Mouse (Mus musculus) testis, postnatal 10 days (tissue): Measurements from ENCODE around the gene Plch2.
"Not testable (repeated sequence)": the region's sequence is repeated elsewhere in the genome, so short reads cannot be mapped to it uniquely, and the experiment has no call there.

Source experiments
- DNase-seq: peaks from one replicate; pipeline ENCODE4 v3.0.0; 2021; ENCODE audit warnings: low spot score

Plch2 gene

DNA sequence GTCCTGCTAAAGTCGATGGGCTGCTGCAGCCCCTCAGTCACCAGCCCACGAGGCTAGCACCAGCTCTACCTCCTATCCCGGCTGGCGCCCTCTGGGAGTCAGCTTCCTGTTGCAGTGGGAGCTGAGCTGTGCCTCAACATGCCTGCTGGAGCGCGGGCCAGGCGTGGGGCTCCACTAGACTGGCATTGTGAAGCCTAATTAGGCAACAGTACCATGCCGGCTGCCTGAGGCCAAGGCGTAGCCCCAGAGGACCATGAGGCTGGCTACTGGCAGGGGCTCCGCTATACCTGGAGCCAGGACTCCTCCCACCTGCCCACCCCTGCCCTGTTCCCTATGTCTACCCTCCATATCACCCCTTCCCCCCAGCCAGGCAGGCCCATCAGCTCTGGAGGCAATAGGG lies at the start of gene Plch2:
Gene Plch2, minus strand, starts transcription at position 61 of the 400 bp plus-strand sequence.
- no peak for DNase-seq

DNA sequence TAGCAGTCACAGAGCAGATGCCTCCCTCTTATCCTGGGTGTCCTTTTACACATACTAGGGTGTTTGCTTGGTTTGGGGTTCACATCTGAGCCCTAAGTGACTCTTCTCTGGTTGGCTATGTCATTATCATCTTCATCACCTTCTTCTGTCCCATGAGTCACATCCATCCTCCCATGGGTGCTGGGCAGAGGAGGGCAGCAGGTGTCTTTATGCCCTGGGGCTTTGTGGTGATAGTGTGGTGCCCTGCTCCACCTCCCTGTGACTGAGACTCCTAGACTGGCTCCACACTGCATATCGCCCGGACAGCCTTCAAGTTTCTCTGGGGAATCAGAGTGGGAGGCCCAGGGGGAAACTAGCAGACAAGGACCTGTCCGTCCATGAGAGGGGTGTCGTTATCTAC lies 42.0 kb upstream of the Plch2 start:
- DNase-seq, result no peak

DNA sequence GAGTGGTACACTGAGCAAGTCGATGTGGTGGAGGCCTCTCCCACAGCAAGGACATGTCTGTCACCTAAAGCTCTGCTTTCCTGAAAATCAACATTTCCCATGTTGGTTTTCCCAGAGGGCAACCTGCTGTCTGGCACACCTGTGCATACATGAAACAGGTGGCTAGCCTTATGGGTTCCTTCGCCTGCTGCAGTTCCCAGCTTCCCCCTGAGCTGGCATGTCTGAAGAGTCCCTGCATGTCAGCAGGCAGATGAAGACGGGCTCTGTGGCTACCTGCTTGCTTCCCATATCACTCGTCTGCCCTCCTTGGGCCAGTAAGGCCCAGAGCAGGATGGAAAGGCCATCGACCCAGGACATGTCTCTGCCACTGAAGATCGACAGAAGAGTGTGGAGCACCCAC lies 40.9 kb upstream of the Plch2 start:
- no peak for DNase-seq

DNA sequence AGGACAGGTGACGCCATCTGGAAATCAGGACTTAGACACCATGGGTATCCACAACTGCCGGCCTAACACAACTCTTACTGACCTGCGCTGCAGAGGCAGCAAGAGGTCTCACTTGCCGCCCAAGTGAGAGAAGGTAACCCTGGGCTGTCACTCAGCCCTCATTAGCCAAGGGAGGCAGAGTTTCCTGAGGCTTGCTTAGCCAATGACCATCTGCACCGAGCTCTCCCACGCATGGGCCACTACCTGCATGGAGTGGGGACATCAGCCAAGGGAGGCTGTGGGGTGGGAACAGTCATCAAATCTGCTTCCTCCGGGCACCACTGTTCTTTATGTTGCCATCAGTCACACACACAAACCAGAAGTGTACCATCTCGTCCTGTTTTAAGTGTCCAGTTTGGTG lies 39.4 kb upstream of the Plch2 start:
- no peak for DNase-seq

DNA sequence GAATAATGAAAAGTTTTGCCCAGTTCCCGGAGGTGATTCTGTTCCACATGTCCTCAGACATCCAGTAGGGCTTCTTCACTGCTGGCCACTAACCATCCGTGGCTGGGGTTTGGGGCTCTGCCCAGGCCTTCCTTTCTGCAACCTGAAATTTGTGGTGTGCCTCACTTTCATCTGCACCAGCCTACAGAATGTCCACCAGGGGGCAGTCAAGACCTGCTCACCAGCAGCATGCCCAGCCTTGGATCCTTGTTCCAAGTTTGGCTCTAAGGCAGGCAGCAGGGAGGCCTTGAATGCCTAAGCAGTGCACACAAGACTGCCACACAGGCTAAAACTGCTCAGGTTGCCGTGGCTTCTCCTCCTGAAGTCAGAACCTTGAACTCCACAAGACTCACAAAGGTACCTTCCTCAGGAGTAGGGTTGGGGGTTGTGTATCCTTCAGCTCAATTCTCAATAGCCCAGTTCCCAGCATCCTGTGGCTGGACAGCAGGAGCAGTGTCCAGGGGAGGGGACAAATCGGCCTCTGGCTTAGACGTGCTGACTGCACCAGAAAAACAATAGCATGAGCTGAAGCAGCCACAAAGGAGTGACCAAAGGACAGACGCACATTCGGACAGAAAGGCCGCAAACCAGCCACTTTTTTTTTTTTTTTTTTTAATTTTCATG lies 38.8 kb upstream of the Plch2 start:
- peak; percentile 91 for DNase-seq

DNA sequence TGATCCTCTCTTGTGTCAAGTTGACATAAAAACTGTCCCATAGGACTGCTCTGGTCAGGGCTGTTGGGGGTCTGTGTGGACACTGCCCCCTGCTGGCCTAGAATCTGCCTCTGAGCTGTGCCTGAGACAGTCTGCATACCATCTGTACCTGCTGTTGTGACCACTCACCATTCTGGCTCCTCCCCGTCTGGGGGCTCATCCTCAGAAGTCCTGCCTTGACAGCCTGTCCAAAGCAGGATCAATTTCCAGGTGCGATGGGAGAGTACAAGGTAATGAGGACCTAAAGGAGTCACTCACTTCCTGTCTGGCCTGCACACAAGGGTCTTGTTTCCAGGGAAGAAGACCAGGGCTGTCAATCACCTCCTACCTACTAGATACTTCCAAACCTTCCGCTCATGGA lies 38.0 kb upstream of the Plch2 start:
- DNase-seq, result peak; percentile 72

DNA sequence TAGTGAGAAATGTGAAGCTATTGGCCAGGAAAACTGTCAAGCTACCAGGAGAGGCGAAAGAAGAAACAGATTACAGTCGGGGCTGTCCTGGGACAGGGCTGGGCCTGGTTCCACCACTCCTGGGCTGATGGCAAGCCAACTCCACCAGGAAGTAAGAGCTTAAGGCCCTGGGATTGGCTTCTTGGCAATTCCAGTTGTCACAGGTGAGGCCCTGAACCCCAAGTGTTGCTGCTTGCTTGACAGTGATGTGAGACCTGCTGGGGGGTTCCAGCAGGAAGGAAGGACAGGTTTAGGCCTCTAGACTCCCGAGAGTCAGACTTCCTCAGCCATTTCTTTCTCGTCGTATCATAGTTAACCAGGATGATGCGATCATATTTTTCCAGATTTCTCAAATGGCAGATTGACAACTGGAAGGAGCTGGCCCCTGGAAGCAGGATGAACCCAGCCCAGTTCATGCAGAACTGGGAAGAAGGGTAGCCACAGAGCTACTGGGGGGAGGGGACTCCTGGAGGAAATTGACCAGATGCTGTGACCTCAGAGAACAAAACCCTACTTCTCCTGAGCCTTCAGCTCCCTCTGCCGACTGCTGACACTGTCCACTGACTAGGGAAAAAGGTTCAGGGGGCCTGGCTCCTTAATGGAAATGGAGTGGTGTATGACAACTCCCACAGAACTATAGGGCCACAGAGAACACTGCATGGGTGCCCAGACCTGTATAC lies 37.0 kb upstream of the Plch2 start:
- DNase-seq, result no peak

DNA sequence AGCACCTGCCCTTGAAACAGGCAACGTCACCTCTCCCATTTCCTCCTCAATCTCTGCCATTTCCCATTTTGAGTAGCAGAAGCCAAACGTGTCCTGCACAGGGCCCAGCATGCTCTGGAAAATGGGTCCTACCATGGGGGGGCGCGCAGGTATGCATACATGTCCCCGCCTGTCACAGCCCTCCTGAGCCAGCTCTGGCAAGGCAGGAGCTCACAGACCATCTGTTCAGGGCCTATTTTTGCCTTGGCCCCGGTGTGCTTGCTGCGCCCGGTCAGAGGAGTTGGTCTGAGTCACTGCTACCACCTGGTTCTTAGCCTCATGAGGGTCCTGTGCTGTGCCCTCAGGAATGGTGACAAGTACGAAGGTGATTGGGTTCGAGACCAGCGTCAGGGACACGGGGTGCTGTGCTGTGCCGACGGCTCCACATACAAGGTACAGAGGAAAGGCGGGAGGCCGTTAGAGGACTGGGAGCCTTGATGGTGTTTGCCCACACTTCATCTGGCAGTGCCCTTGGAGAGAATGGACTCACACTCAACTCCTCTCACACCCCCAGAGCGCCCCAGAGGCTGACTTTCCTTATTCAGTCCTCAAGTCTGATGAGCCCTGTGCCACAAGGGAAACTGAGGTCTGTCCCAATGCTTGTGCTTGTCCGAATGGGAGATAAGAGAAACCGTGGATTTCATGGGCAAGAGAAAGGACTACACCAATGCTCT lies 36.3 kb upstream of the Plch2 start:
- no peak for DNase-seq

DNA sequence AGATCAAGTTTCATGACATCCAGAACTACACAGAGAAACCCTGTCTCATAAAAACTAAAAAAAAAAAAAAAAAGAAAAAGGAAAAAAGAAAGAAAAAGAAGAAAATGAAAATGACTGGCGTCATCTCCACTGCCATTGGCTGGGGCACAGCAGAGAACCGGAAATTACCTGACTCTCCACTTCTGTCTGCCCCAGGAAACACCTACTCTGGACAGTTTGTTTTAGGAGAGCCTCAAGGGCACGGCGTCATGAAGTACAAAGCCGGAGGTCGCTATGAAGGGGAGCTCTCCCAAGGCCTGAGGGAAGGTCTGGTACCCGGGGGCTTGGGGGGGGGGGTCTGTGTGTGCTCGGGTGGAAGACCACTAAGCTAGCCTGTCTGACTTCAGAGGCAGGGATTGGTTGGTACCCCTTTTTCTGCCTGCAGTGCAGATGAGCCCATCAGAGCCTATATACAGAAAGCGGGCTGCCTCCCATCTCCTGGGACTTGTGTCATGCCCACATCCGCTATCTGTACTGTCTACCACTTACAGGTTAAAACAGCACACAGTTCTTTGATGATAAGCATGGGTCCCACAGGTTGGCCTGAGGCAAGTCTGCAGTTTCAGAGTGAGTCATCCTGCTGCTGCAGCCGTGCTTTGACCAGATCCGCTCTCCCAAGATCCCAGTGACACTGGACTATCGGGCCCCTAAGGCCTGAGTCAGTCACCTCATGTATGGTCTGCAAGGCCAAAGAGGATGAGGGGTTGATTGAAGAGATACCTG lies 34.3 kb upstream of the Plch2 start:
- DNase-seq, result no peak

DNA sequence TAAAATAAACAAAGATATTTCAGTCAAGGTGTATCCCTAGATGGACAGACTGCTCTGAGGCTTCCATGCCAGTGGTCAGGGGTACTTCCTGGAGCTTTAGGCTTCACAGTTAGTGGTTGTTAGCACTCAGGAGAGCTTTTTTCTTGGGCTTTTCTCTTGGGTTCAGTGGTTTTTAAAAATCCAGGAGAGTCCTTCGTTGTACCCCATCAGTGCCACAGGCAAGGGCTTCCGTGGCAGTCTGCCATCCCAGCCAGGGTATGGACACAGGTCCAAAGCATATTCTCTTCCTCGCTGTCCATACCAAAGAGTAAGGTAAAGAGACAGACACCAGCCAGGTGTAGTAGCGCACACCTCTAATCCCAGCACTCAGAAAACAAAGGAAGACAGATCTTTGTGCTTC lies 33.6 kb upstream of the Plch2 start:
- DNase-seq, result no peak

DNA sequence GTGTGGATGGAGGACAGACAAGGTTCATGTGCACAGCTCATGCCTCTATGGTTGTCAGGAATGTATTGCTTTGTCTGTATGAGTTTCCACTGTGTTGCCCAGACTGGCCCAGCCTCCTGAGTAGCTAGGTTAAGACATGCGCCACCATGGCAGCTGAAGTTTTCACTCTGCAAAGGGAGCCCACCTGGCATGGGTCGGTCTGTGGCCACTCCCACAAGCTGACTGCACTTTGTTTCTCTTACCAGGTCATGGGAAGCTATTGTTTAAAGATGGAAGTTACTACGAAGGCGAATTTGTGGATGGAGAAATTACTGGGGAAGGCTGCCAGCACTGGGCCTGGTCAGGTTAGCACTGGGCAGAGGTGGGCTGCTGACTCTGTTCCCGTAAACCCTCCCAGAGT lies 32.7 kb upstream of the Plch2 start:
- DNase-seq, result no peak

DNA sequence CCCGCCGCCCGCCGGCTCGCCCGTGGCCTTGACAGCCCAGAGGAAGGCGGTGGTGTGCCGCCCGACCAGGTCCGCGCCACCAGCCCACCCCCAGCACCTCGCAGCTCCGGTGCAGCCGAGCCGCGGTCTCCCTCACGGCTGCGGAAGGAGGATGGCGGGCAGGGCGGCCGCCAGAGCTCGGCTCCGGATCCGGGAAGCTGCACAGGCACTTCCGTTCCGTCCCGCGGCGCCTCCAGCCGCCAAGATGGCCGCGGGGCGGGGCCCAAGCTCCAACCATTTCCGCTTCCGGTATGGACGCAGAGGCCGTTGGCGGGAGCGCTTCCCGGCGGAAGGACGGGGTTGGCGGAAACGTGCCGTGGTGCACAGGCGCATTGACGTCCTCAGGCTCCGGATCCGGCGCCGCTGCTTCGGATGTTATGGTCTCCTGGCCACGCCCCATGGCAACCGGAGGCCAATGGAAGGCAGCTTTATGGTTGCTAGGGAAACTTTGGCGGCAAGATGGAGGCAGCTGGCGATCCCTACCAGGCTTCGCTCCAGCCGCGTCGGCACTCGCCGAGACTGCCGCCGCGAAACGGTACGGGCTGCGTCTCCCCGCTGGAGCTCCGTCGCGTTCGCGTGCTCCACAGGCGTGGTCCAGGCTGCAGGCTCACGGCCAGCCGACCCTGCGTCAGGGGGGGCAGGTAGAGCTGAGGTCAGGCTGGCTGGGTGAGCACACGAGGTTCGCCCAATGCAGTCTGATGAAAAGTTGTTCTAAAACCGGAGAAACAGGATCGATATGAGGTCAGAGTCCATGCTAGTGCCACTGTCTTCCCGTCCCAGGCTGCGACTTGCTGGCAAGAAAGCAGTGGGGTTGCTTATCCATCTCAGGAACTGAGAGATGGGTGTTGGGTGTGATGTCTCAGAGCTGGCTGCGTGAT lies 29.8 kb upstream of the Plch2 start, which contains the start of the genes Rer1 and Morn1:
Gene Rer1, minus strand, starts transcription at position 275 of the 917 bp plus-strand sequence.
Gene Morn1, plus strand, starts transcription at position 470 of the 917 bp plus-strand sequence.
- peak; percentile 99 for DNase-seq

DNA sequence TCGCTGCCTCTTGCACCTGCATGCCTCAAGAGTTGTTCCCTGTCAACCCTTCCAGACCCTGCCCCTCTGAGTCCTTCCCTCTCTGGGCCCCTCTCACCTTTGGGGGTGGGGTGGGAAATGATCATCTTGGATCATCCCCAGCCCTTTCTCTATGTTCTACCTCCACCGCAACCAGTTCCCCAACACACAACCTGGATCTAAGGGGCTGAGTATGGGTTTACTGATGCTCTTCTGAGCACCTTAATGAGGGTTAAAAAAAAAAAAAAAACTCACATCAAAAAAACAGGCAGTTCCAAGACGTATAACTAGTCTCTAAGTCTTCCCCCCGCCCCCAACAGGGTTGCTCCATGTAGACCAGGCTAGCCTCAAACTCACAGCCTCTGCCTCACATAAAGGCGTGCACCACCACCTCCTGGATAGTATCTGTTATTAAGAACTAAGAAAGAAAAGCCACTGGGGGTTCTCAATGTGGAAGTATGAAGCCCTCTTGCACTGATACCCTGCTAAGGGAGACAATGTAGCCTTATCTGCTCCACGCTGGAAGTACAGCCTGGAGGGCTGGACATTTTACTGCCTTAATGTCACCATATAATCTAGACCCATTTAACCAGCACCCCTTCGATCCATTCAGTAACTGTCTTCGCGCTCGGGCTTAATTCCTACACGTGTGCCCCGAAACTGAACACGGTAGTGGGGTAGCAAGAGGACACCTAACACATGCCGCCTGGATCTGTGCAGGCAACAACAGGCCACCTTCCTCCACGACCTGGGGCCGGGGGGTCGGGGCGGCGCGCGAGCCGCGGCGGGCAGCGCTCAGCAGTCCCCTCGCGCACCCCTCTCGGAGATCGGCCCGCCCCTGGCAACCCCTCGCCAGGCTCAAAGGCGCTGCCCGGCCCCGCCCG lies 28.9 kb upstream of the Plch2 start:
- no peak for DNase-seq

DNA sequence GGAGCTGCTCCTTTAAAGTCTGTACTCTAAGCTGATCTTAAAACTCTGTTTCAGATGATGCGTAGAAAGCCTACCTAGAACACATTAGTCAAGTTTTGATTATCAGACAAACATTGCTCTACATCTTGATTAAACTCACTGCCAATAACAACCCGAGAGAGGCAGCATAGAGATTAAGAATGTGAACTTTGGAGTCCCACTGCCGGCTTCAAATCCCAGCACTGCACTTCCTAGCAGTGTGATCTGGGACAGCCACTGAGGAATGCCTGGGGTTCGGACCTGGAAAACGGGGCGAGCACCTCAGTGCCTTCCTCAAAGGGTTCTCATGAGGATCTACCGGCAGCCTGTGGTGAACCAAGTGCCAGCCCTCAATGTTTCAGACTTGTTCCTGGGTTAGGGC lies 27.8 kb upstream of the Plch2 start:
- no peak for DNase-seq

DNA sequence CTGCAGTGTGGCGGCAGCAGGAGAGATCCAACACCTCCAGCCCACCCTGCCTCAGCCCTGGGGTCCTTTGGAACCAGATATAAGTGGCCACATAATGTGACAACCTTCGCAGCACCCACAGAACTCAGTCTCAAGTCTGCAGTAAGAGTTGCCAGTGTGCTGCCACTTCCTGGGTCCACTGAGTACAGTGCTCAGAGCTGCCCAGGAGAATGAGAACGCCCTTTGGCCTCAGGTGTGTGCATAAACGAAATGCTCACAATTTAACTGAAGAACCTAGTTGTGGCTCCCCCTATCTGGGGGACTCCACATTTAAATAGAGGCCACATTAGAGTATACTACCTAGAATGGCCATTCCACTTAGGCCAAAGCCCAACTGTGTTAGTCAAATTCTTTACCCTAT lies 27.0 kb upstream of the Plch2 start:
- DNase-seq, result no peak

DNA sequence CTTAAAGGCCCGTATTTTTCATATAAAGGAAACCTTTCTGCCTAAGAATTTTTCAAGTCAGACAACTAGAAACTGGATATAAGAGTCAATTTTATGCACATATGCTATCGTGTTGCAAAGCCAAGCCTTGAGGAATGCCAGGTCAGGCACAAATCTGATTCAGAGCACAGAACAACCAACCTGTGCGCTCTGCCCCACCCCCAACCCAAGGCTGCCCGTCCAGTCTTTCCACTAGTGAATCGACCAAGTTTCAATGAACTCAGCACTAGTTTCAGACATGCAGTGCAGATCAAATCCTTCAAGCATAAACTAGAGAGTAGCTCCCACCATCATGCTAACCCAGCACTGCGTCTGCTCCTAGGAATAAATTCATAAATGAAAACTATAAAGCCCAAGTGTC lies 23.1 kb upstream of the Plch2 start:
- DNase-seq, result no peak

DNA sequence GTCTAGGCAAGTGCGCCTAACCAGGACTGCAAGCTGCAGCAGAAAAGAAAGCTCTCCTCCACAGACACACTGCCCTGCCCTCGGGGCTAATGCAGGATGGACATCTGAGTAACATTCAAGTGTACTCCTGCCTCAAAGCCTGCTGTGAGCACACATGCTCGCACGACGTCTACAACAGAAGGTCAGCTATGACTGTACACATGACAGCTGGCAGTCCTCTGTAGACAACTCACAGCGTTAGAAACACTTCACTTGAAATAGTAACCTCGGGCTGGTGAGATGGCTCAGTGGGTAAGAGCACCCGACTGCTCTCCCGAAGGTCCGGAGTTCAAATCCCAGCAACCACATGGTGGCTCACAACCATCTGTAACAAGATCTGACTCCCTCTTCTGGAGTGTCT lies 22.2 kb upstream of the Plch2 start:
- not testable (repeated sequence) for DNase-seq

DNA sequence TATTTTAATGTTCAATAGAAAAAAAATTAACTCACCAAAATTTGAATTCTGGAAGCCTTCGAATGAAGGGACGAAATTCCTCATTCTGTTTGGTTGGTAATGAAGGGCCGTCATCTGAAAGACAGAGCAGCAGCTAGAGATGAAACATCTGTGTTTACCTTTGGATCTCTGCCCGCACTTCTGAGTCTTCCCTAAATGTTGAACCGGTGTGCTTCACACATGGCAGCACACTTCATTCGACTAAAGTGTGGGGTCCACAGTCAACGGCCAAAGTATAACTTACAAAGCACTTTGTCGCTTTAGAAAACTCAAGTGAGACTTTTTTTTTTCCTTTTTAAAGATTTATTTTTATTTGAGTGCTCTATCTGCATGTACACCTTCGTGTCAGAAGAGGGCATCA lies 20.1 kb upstream of the Plch2 start:
- DNase-seq, result no peak

DNA sequence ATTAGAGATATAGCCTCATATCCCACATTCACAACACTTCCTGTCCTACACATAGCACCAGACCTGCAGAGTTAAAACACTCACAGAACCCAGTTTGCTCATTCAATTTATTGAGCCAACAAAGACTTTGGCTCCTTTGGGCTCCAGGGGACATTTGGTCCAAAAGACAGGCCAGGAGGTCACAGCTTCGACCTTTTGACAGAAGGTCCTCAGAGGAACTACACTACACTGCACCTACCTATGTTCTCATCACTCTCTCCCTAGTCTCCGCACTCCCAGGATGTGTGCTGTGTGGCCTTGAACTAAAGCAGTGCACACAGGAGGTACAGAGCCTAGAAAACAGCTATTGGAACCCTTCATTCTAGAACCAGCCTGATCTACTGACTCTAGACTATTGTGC lies 19.2 kb upstream of the Plch2 start:
- DNase-seq, result no peak

DNA sequence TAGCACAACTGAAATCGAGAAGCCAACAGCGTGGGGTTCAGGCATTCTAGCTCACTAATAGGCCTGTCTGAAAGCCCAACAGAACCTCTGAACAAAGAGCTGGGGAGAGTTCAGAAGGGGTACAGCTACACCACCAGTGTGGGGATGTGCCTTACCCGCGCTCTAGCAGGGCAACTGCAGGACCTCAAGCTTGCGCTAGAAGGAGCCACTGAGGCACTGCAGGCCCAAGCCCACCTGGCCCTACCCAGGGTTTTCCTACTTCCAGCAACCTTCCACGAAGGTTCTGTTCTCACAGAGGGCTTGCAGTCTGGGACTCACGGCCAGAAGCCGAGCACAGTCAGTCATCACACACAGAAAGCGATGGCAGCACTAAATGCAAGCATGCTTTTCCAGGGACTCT lies 18.6 kb upstream of the Plch2 start:
- DNase-seq, result no peak
